Mouse (Mus musculus) hindbrain, embryonic 13.5 days (tissue): ENCODE data around the gene Tmc2. TPM values are rescaled to one million over a fixed set of nuclear protein-coding genes. Genes with fewer than 3 reads are reported as not detected.
A peak's percentile ranks its signal among the peaks of the same experiment; 100 is the strongest.

Experiments used
- ATAC-seq: fragments of 200-750 bp; cut with Nextera tagmentation; 2 replicates; pipeline ENCODE4 v1.8.0; 2017; ENCODE audit warnings: moderate TSS enrichment; ENCODE audit not compliant: low FRiP score
- H3K27ac ChIP-seq: fragments of 300-500 bp; sonication (generic); 2 replicates; pipeline ENCODE4 v1.5.1; 2015; ENCODE audit warnings: inconsistent platforms, mild to moderate bottlenecking, moderate library complexity
- H3K27me3 ChIP-seq: fragments of 300-500 bp; sonication (generic); 2 replicates; pipeline ENCODE4 v1.6.1; 2015; ENCODE audit warnings: mild to moderate bottlenecking, inconsistent platforms
- H3K36me3 ChIP-seq: fragments of 300-500 bp; sonication (generic); 2 replicates; pipeline ENCODE4 v1.6.1; 2015; ENCODE audit warnings: mild to moderate bottlenecking, inconsistent platforms
- H3K4me1 ChIP-seq: fragments of 300-500 bp; sonication (generic); replicated peaks from 2 replicates; pipeline ENCODE4 v1.6.1; 2015; ENCODE audit warnings: inconsistent platforms
- H3K4me2 ChIP-seq: fragments of 300-500 bp; sonication (generic); 2 replicates; pipeline ENCODE4 v1.6.1; 2015; ENCODE audit warnings: inconsistent platforms, mild to moderate bottlenecking, moderate library complexity
- H3K4me3 ChIP-seq: fragments of 300-500 bp; sonication (generic); 2 replicates; pipeline ENCODE4 v1.5.1; 2015; ENCODE audit warnings: mild to moderate bottlenecking, inconsistent platforms
- H3K9ac ChIP-seq: fragments of 300-500 bp; sonication (generic); 2 replicates; pipeline ENCODE4 v1.6.1; 2015; ENCODE audit warnings: mild to moderate bottlenecking, inconsistent platforms
- H3K9me3 ChIP-seq: fragments of 300-500 bp; sonication (generic); 2 replicates; pipeline ENCODE4 v1.6.1; 2016; ENCODE audit warnings: inconsistent platforms
- WGBS: fragments of 180-500 bp; shearing (Covaris S2); methylation state at CpG from one replicate; pipeline ENCODE4 v1.1.7; 2015; 5-methylcytosine and 5-hydroxymethylcytosine counted together
- polyA plus RNA-seq: library from polyadenylated mRNA; unstranded; fragments of >200 nt; fragmentation: Nextera tagmentation; extraction: Ambion mirVana; gene quantifications from 2 replicates; pipeline ENCODE4 v1.2.1, GENCODE M21; 2015

The Tmc2 gene
- polyA plus RNA-seq, 1 experiment from 2014 or later, result not detected

GRCm38 (mm10) chr2:130178706-130179506 is 16.1 kb upstream of the Tmc2 start, which contains the start of gene Snrpb:
Snrpb (minus strand) TSS chr2:130179403.
- Histone ChIP-seq H3K4me1 (peaks cover 27% of the 10 kb centered on the region), H3K9ac (peak within 1 kb of the TSS; percentile 99), H3K9me3 (no peaks in the 10 kb centered on the region), H3K4me2 (peak within 1 kb of the TSS; percentile 92), H3K36me3 (peaks cover 26% of the 10 kb centered on the region), H3K27me3 (no peaks in the 10 kb centered on the region), H3K4me3 (peak within 1 kb of the TSS; percentile 99), H3K27ac (peak within 1 kb of the TSS; percentile 98)
- peak; percentile 96 for ATAC-seq
- WGBS, result under 1% methylated on average over 81 of the region's 81 CpGs

GRCm38 (mm10) chr2:130179507-130180019 is 15.4 kb upstream of the Tmc2 start:
- H3K4me2 ChIP-seq, result peak overlapping the region; percentile 92
- no peaks in the 10 kb centered on the region for H3K9me3 ChIP-seq
- H3K4me3 ChIP-seq, result peak overlapping the region; percentile 99
- whole genome bisulfite sequencing, result 2% methylated on average over 15 of the region's 15 CpGs
- peak overlapping the region; percentile 98 for H3K27ac ChIP-seq
- peaks cover 27% of the 10 kb centered on the region for H3K4me1 ChIP-seq
- no peaks in the 10 kb centered on the region for H3K27me3 ChIP-seq
- peaks cover 20% of the 10 kb centered on the region for H3K36me3 ChIP-seq
- peak overlapping the region; percentile 99 for H3K9ac ChIP-seq
- peak; percentile 84 for ATAC-seq

- no peak overlapping the region for H3K9ac ChIP-seq
- H3K27me3 ChIP-seq, result no peaks in the 10 kb centered on the region
- no peak for ATAC-seq
- H3K4me1 ChIP-seq, result no peaks in the 10 kb centered on the region
- no peak overlapping the region for H3K4me2 ChIP-seq
- 92% methylated on average over 12 of the region's 12 CpGs for WGBS
- 0 out of 2 replicates have a peak, but pooled peaks cover 5% of the 10 kb centered on the region for H3K9me3 ChIP-seq
- H3K36me3 ChIP-seq, result no peaks in the 10 kb centered on the region
- no peak overlapping the region for H3K4me3 ChIP-seq
- H3K27ac ChIP-seq, result no peak overlapping the region
Measured at GRCm38 (mm10) chr2:130188391-130188790, 6.6 kb upstream of the Tmc2 start.

- ATAC-seq, result no peak
- 61% methylated on average over 5 of the region's 5 CpGs for WGBS
- no peak overlapping the region for H3K4me3 ChIP-seq
- H3K9ac ChIP-seq, result no peak overlapping the region
- no peaks in the 10 kb centered on the region for H3K36me3 ChIP-seq
- H3K4me2 ChIP-seq, result no peak overlapping the region
- H3K9me3 ChIP-seq, result no peaks in the 10 kb centered on the region
- H3K27me3 ChIP-seq, result no peaks in the 10 kb centered on the region
- no peak overlapping the region for H3K27ac ChIP-seq
- no peaks in the 10 kb centered on the region for H3K4me1 ChIP-seq
Measured at GRCm38 (mm10) chr2:130200961-130201360, 6.0 kb downstream of the Tmc2 start.

- Histone ChIP-seq H3K4me3 (no peak overlapping the region), H3K4me2 (no peak overlapping the region), H3K36me3 (no peaks in the 10 kb centered on the region), H3K9ac (no peak overlapping the region), H3K4me1 (no peaks in the 10 kb centered on the region), H3K27me3 (no peaks in the 10 kb centered on the region), H3K27ac (no peak overlapping the region), H3K9me3 (no peaks in the 10 kb centered on the region)
- ATAC-seq, result no peak
- 77% methylated on average over 2 of the region's 2 CpGs for WGBS
Measured at GRCm38 (mm10) chr2:130207376-130207775, 12.4 kb downstream of the Tmc2 start.

GRCm38 (mm10) chr2:130207996-130208395 is 13.0 kb downstream of the Tmc2 start:
- no peaks in the 10 kb centered on the region for H3K4me1 ChIP-seq
- no peaks in the 10 kb centered on the region for H3K36me3 ChIP-seq
- H3K4me2 ChIP-seq, result no peak overlapping the region
- ATAC-seq, result no peak
- no peaks in the 10 kb centered on the region for H3K27me3 ChIP-seq
- H3K27ac ChIP-seq, result no peak overlapping the region
- 91% methylated on average over 3 of the region's 3 CpGs for WGBS
- H3K9ac ChIP-seq, result no peak overlapping the region
- H3K4me3 ChIP-seq, result no peak overlapping the region
- no peaks in the 10 kb centered on the region for H3K9me3 ChIP-seq

GRCm38 (mm10) chr2:130209636-130210035 is 14.6 kb downstream of the Tmc2 start:
- WGBS, result 97% methylated on average over 3 of the region's 3 CpGs
- H3K4me3 ChIP-seq, result no peak overlapping the region
- no peak for ATAC-seq

GRCm38 (mm10) chr2:130211581-130211980 is 16.6 kb downstream of the Tmc2 start:
- no peak overlapping the region for H3K27ac ChIP-seq
- H3K9ac ChIP-seq, result no peak overlapping the region
- no peaks in the 10 kb centered on the region for H3K9me3 ChIP-seq
- no peak overlapping the region for H3K4me2 ChIP-seq
- no peak overlapping the region for H3K4me3 ChIP-seq
- 81% methylated on average over 2 of the region's 2 CpGs for WGBS
- H3K4me1 ChIP-seq, result no peaks in the 10 kb centered on the region
- ATAC-seq, result no peak
- no peaks in the 10 kb centered on the region for H3K27me3 ChIP-seq
- no peaks in the 10 kb centered on the region for H3K36me3 ChIP-seq

More at GRCm38 (mm10) chr2:130209636-130210035, 14.6 kb downstream of the Tmc2 start:
- no peaks in the 10 kb centered on the region for H3K9me3 ChIP-seq
- no peaks in the 10 kb centered on the region for H3K4me1 ChIP-seq
- H3K9ac ChIP-seq, result no peak overlapping the region
- H3K27ac ChIP-seq, result no peak overlapping the region
- no peaks in the 10 kb centered on the region for H3K27me3 ChIP-seq
- H3K36me3 ChIP-seq, result no peaks in the 10 kb centered on the region
- H3K4me2 ChIP-seq, result no peak overlapping the region

- Histone ChIP-seq H3K4me2 (no peak overlapping the region), H3K4me1 (no peaks in the 10 kb centered on the region), H3K9ac (no peak overlapping the region), H3K4me3 (no peak overlapping the region), H3K36me3 (no peaks in the 10 kb centered on the region), H3K9me3 (no peaks in the 10 kb centered on the region), H3K27ac (no peak overlapping the region), H3K27me3 (peaks cover 7% of the 10 kb centered on the region; the same call in 1 of the 2 replicates)
- ATAC-seq, result no peak
- WGBS, result 53% methylated on average over 9 of the region's 9 CpGs
Measured at GRCm38 (mm10) chr2:130246912-130247311, 51.9 kb downstream of the Tmc2 start.

- Histone ChIP-seq H3K4me2 (no peak overlapping the region), H3K27ac (no peak overlapping the region), H3K36me3 (no peaks in the 10 kb centered on the region), H3K9me3 (no peaks in the 10 kb centered on the region), H3K4me3 (no peak overlapping the region), H3K4me1 (no peaks in the 10 kb centered on the region), H3K9ac (no peak overlapping the region), H3K27me3 (peaks cover 7% of the 10 kb centered on the region; the same call in 1 of the 2 replicates)
- 81% methylated on average over 7 of the region's 7 CpGs for WGBS
- ATAC-seq, result no peak
Measured at GRCm38 (mm10) chr2:130248226-130248625, 53.2 kb downstream of the Tmc2 start.

- H3K9ac ChIP-seq, result no peak overlapping the region
- WGBS, result 88% methylated on average over 4 of the region's 4 CpGs
- no peaks in the 10 kb centered on the region for H3K36me3 ChIP-seq
- no peak overlapping the region for H3K4me3 ChIP-seq
- 0 out of 2 replicates have a peak, but pooled peaks cover 2% of the 10 kb centered on the region for H3K27me3 ChIP-seq
- no peak overlapping the region for H3K27ac ChIP-seq
- no peak overlapping the region for H3K4me2 ChIP-seq
- ATAC-seq, result no peak
- H3K9me3 ChIP-seq, result no peaks in the 10 kb centered on the region
- no peaks in the 10 kb centered on the region for H3K4me1 ChIP-seq
Measured at GRCm38 (mm10) chr2:130256762-130257161, 61.8 kb downstream of the Tmc2 start.

- no peak overlapping the region for H3K4me3 ChIP-seq
- no peaks in the 10 kb centered on the region for H3K4me1 ChIP-seq
- H3K27ac ChIP-seq, result no peak overlapping the region
- no peaks in the 10 kb centered on the region for H3K9me3 ChIP-seq
- H3K27me3 ChIP-seq, result 0 out of 2 replicates have a peak, but pooled peaks cover 2% of the 10 kb centered on the region
- ATAC-seq, result no peak
- H3K36me3 ChIP-seq, result no peaks in the 10 kb centered on the region
- H3K4me2 ChIP-seq, result no peak overlapping the region
- WGBS, result 92% methylated on average over 4 of the region's 4 CpGs
- H3K9ac ChIP-seq, result no peak overlapping the region
Measured at GRCm38 (mm10) chr2:130260822-130261221, 65.8 kb downstream of the Tmc2 start.
